ENCODE assay signal across 7 mouse cellular contexts in genomic region chr10:116581369-116581718, GRCm38 (mm10). TPM values are rescaled to one million over a fixed set of nuclear protein-coding genes. Genes with fewer than 3 reads are reported as not detected.
DNase-seq lines count a peak whose midpoint lies in the region; ATAC-seq and TF ChIP-seq lines count a peak whose summit lies in the region.

TSS of gene Cnot2 (minus strand) at chr10:116581511.

- H3K4me3 ChIP-seq in embryonic facial prominence, embryonic 12.5 days = peak within 1 kb of the TSS; percentile 92
- H3K4me3 ChIP-seq in kidney, adult 2 months (ENCODE audit: insufficient read depth, low read depth, low read length) = peak within 1 kb of the TSS; percentile 88
- peak within 1 kb of the TSS; percentile 97 for H3K4me3 ChIP-seq in limb, embryonic 12.5 days (replicated peaks)
- H3K4me3 ChIP-seq in midbrain, embryonic 15.5 days = peak within 1 kb of the TSS; percentile 91
- peak within 1 kb of the TSS; percentile 92 for H3K4me3 ChIP-seq in spleen, adult 2 months (ENCODE audit: extremely low read depth, insufficient read depth, insufficient read length)

- peaks cover 8% of the 10 kb centered on the region; the same call in 1 of the 2 replicates for H3K4me1 ChIP-seq in embryonic facial prominence, embryonic 12.5 days
- H3K4me1 ChIP-seq in kidney, adult 2 months (ENCODE audit: control insufficient read depth, insufficient read depth, low read length) = peaks cover 3% of the 10 kb centered on the region; the same call in 1 of the 2 replicates
- H3K4me1 ChIP-seq in limb, embryonic 12.5 days (replicated peaks) = peaks cover 11% of the 10 kb centered on the region
- H3K4me1 ChIP-seq in midbrain, embryonic 15.5 days = peaks cover 23% of the 10 kb centered on the region
- peaks cover 4% of the 10 kb centered on the region for H3K4me1 ChIP-seq in spleen, adult 2 months (ENCODE audit: control insufficient read depth, insufficient read depth, insufficient read length)

- peak; percentile 94 for DNase-seq in adrenal gland, postnatal 25 days
- peak; percentile 93 to 96 for DNase-seq in heart, adult 18-20 months
- peak; percentile 95 for DNase-seq in kidney, adult 2 months
- peak; percentile 75 to 91 for DNase-seq in spleen, adult 2 months (ENCODE audit: low read depth in 1 of 2, low spot score in 2 of 2)

- WGBS in embryonic facial prominence, embryonic 12.5 days = under 1% methylated on average over 47 of the region's 47 CpGs
- WGBS in kidney, adult 2 months = under 1% methylated on average over 47 of the region's 47 CpGs
- under 1% methylated on average over 47 of the region's 47 CpGs for WGBS in limb, embryonic 12.5 days
- WGBS in midbrain, embryonic 15.5 days = under 1% methylated on average over 46 of the region's 47 CpGs
- WGBS in spleen, adult 2 months = under 1% methylated on average over 45 of the region's 47 CpGs

- ATAC-seq in embryonic facial prominence, embryonic 12.5 days (ENCODE audit: insufficient number of reproducible peaks, insufficient read depth, low FRiP score, low TSS enrichment) = peak; percentile 50; the same call in 1 of the 2 replicates
- ATAC-seq in limb, embryonic 12.5 days (ENCODE audit: insufficient number of reproducible peaks, insufficient read depth, low FRiP score, low TSS enrichment, low read depth) = peak; percentile 78
- peak; percentile 83 for ATAC-seq in midbrain, embryonic 15.5 days (replicated peaks)

- no peak for TF ChIP-seq CTCF in kidney, adult 2 months (conservative IDR thresholded peaks at IDR 0.05; ENCODE audit: insufficient read depth, insufficient read length, low read depth, low read length)
- TF ChIP-seq CTCF in spleen, adult 2 months (IDR thresholded peaks at IDR 0.05; ENCODE audit: extremely low read depth, insufficient read depth, insufficient read length, insufficient replicate concordance) = no peak

- H3K9ac ChIP-seq in embryonic facial prominence, embryonic 12.5 days = peak within 1 kb of the TSS; percentile 99
- peak within 1 kb of the TSS; percentile 99 for H3K9ac ChIP-seq in limb, embryonic 12.5 days (replicated peaks)
- peak within 1 kb of the TSS; percentile 98 for H3K9ac ChIP-seq in midbrain, embryonic 15.5 days

- peak; percentile 23 for TF ChIP-seq POLR2A in kidney, adult 2 months (IDR thresholded peaks at IDR 0.05; ENCODE audit: low read depth, low read length)
- peak; percentile 69 for TF ChIP-seq POLR2A in spleen, adult 2 months (IDR thresholded peaks at IDR 0.05; ENCODE audit: low read depth, low read length)

- H3K9me3 ChIP-seq in embryonic facial prominence, embryonic 12.5 days = no peaks in the 10 kb centered on the region
- no peaks in the 10 kb centered on the region for H3K9me3 ChIP-seq in limb, embryonic 12.5 days
- H3K9me3 ChIP-seq in midbrain, embryonic 15.5 days = no peaks in the 10 kb centered on the region

- no peaks in the 10 kb centered on the region for H3K27me3 ChIP-seq in embryonic facial prominence, embryonic 12.5 days
- H3K27me3 ChIP-seq in kidney, adult 2 months (replicated peaks; ENCODE audit: control insufficient read depth, insufficient read depth, low read length) = no peaks in the 10 kb centered on the region
- no peaks in the 10 kb centered on the region for H3K27me3 ChIP-seq in limb, embryonic 12.5 days
- no peaks in the 10 kb centered on the region for H3K27me3 ChIP-seq in midbrain, embryonic 15.5 days (replicated peaks)
- no peaks in the 10 kb centered on the region for H3K27me3 ChIP-seq in spleen, adult 2 months (ENCODE audit: control insufficient read depth, insufficient read depth, low read length)

- peak within 1 kb of the TSS; percentile 99 for H3K27ac ChIP-seq in embryonic facial prominence, embryonic 12.5 days
- peak within 1 kb of the TSS; percentile 87 for H3K27ac ChIP-seq in kidney, adult 2 months (ENCODE audit: insufficient read depth, low read depth, low read length)
- peak within 1 kb of the TSS; percentile 99 for H3K27ac ChIP-seq in limb, embryonic 12.5 days
- peak within 1 kb of the TSS; percentile 98 for H3K27ac ChIP-seq in midbrain, embryonic 15.5 days
- H3K27ac ChIP-seq in spleen, adult 2 months (ENCODE audit: insufficient read depth, low read length) = peak within 1 kb of the TSS; percentile 94

- H3K36me3 ChIP-seq in embryonic facial prominence, embryonic 12.5 days = peaks cover 9% of the 10 kb centered on the region; the same call in 1 of the 2 replicates
- no peaks in the 10 kb centered on the region; the same call in 1 of the 2 replicates for H3K36me3 ChIP-seq in kidney, adult 2 months (ENCODE audit: control insufficient read depth, insufficient read depth, low read length)
- H3K36me3 ChIP-seq in limb, embryonic 12.5 days = peaks cover 13% of the 10 kb centered on the region; the same call in 1 of the 2 replicates
- no peaks in the 10 kb centered on the region for H3K36me3 ChIP-seq in midbrain, embryonic 15.5 days (replicated peaks)
- peaks cover 1% of the 10 kb centered on the region; the same call in 1 of the 2 replicates for H3K36me3 ChIP-seq in spleen, adult 2 months (ENCODE audit: control insufficient read depth, insufficient read depth, low read length)

- peak within 1 kb of the TSS; percentile 59 for H3K4me2 ChIP-seq in embryonic facial prominence, embryonic 12.5 days (replicated peaks)
- H3K4me2 ChIP-seq in limb, embryonic 12.5 days = peak within 1 kb of the TSS; percentile 62
- H3K4me2 ChIP-seq in midbrain, embryonic 15.5 days = peak within 1 kb of the TSS; percentile 79

RNA-seq across cellular contexts. Expression of gene Cnot2, which starts in this region (rescaled TPM):
- 81.5 and 82.1 TPM in 2 replicates for total RNA-seq in adrenal gland, postnatal 25 days (2021)
- polyA plus RNA-seq in embryonic facial prominence, embryonic 12.5 days (2016; fragmentation: Nextera tagmentation; extraction: Ambion mirVana) = 130 and 134 TPM in 2 replicates
- 10 to 100 TPM; 38.3 to 39.2 TPM for total RNA-seq in heart, adult 18-20 months (2021)
- polyA plus RNA-seq in kidney, adult 2 months (2012; rRNA removed) = 29.6 and 32.5 TPM in 2 replicates
- 148 and 150 TPM in 2 replicates for polyA plus RNA-seq in limb, embryonic 12.5 days (2016; fragmentation: Nextera tagmentation; extraction: Ambion mirVana)
- 92.0 and 95.4 TPM in 2 replicates for polyA plus RNA-seq in midbrain, embryonic 15.5 days (2015; fragmentation: Nextera tagmentation; extraction: Ambion mirVana)
- 23.9 and 25.6 TPM in 2 replicates for polyA plus RNA-seq in spleen, adult 2 months (2012; rRNA removed)

Comparison
In these comparisons a context has a peak if more than half of its experiments do, and no peak if none do; other contexts are left out.
1. Peak in every context shown above with its lines: DNase-seq, ATAC-seq, H3K4me3 ChIP-seq and H3K27ac ChIP-seq.